Mouse (Mus musculus) midbrain, postnatal 0 days (tissue): ENCODE data around the gene Sult1b1. TPM values are rescaled to one million over a fixed set of nuclear protein-coding genes. Genes with fewer than 3 reads are reported as not detected.

Experiments
- ATAC-seq: fragments of 200-750 bp; cut with Nextera tagmentation; 2 replicates; pipeline ENCODE4 v1.8.0; 2017; ENCODE audit warnings: moderate number of reproducible peaks, mild to moderate bottlenecking, moderate TSS enrichment, moderate library complexity; ENCODE audit not compliant: low FRiP score
- DNase-seq: peaks from one replicate; pipeline ENCODE4 v3.0.0-alpha.2; 2015; ENCODE audit warnings: low spot score
- H3K27ac ChIP-seq: fragments of 300-500 bp; sonication (generic); 2 replicates; pipeline ENCODE4 v1.5.1; 2014; ENCODE audit warnings: low read depth, mild to moderate bottlenecking, low read length, mixed read lengths
- H3K27me3 ChIP-seq: fragments of 300-500 bp; sonication (generic); 2 replicates; pipeline ENCODE4 v1.6.1; 2014; ENCODE audit warnings: low read length, control low read depth, mixed read lengths; ENCODE audit not compliant: insufficient read depth
- H3K36me3 ChIP-seq: fragments of 300-500 bp; sonication (generic); 2 replicates; pipeline ENCODE4 v1.6.1; 2014; ENCODE audit warnings: low read length, control low read depth, mixed read lengths; ENCODE audit not compliant: insufficient read depth
- H3K4me1 ChIP-seq: fragments of 300-500 bp; sonication (generic); 2 replicates; pipeline ENCODE4 v1.6.1; 2014; ENCODE audit warnings: mild to moderate bottlenecking, control low read depth, antibody characterized with exemption, low read length, mixed read lengths; ENCODE audit not compliant: insufficient read depth
- H3K4me2 ChIP-seq: fragments of 300-500 bp; sonication (generic); 2 replicates; pipeline ENCODE4 v1.6.1; 2014; ENCODE audit warnings: low read depth, mild to moderate bottlenecking, low read length, mixed read lengths; ENCODE audit not compliant: poor library complexity, severe bottlenecking
- H3K4me3 ChIP-seq: fragments of 300-500 bp; sonication (generic); 2 replicates; pipeline ENCODE4 v1.5.1; 2014; ENCODE audit warnings: low read depth, mild to moderate bottlenecking, low read length, moderate library complexity
- H3K9ac ChIP-seq: fragments of 300-500 bp; sonication (generic); replicated peaks from 2 replicates; pipeline ENCODE4 v1.6.1; 2014; ENCODE audit warnings: mild to moderate bottlenecking, low read length, moderate library complexity, mixed read lengths; ENCODE audit not compliant: poor library complexity, severe bottlenecking
- H3K9me3 ChIP-seq: fragments of 300-500 bp; sonication (generic); 2 replicates; pipeline ENCODE4 v1.6.1; 2016; ENCODE audit warnings: low read length, control low read depth
- CTCF ChIP-seq: IDR thresholded peaks from 2 replicates; pipeline ENCODE4 v1.5.1; 2016; ENCODE audit warnings: antibody characterized with exemption, mild to moderate bottlenecking
- WGBS: fragments of 180-500 bp; shearing (Covaris S2); extraction: QIAGEN DNeasy Blood & Tissue Kit; methylation state at CpG from one replicate; pipeline ENCODE4 v1.1.7; 2014; 5-methylcytosine and 5-hydroxymethylcytosine counted together
- polyA plus RNA-seq: library from polyadenylated mRNA; unstranded; fragments of >200 nt; fragmentation: Nextera tagmentation; extraction: Ambion mirVana; gene quantifications from 2 replicates; pipeline ENCODE4 v1.2.1, GENCODE M21; 2015
- total RNA-seq: library from RNA; depleted of rRNA; stranded (reverse); fragments of >200 nt; gene quantifications from 2 replicates; pipeline ENCODE4 v1.2.3, GENCODE M21; 2014

Sult1b1 gene
- total and polyA plus RNA-seq, 2 experiments from 2014 or later, result not detected

DNA sequence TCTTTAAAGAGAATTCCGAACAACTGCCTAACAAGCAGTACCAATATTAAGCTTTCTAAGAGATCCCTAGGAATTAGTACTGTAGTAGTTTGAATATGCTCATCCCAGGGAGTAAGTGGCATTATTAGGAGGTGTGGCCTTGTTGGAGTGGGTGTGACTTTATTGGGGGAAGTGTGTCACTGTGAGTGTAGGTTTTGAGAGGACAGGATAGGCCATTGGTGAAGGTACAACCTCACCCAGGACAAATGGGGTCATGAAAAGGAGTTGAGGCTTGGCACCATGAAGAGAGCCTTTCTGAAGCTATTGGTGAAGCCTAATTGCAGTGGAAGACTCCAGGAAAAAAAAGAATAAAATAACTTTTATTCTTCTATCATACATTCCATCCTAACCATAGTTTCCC is 29.3 kb upstream of the Sult1b1 start:
- Histone ChIP-seq H3K9me3 (no peaks in the 10 kb centered on the region), H3K27ac (no peak overlapping the region), H3K4me1 (no peaks in the 10 kb centered on the region), H3K36me3 (no peaks in the 10 kb centered on the region), H3K27me3 (no peaks in the 10 kb centered on the region), H3K4me3 (no peak overlapping the region), H3K4me2 (no peak overlapping the region), H3K9ac (no peak overlapping the region)
- 91% methylated on average over 1 of the region's 1 CpGs for WGBS
- no peak for DNase-seq
- no peak for TF ChIP-seq CTCF
- no peak for ATAC-seq

GRCm38 (mm10) chr5:87562966-87563365 is 25.0 kb upstream of the Sult1b1 start:
- no peaks in the 10 kb centered on the region for H3K36me3 ChIP-seq
- H3K27me3 ChIP-seq, result no peaks in the 10 kb centered on the region
- H3K4me2 ChIP-seq, result no peak overlapping the region
- H3K4me1 ChIP-seq, result no peaks in the 10 kb centered on the region
- no peak overlapping the region for H3K27ac ChIP-seq
- no peak overlapping the region for H3K9ac ChIP-seq
- no peaks in the 10 kb centered on the region for H3K9me3 ChIP-seq
- no peak for ATAC-seq
- no peak for TF ChIP-seq CTCF
- DNase-seq, result no peak
- no peak overlapping the region for H3K4me3 ChIP-seq

DNA sequence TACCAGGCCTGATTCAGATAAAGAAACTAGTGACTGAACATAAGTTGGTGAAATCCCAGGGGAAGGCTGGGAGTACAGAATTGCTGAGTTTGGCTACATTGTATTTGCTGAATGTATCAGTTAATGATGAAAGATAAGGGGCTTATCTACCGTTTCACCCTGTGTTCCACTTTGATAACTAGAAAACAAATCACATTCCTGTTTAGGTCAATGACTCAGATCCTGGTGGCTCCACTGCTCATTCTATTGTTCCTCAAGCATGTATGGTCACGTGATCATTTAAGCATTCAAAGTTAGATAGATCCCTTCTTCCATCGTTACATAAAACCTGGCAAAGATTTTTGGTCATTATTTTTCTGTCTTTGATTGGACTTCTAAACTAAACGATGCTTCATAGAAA is 24.5 kb upstream of the Sult1b1 start:
- no peak overlapping the region for H3K9ac ChIP-seq
- no peak overlapping the region for H3K4me3 ChIP-seq
- DNase-seq (no peak), ATAC-seq (no peak)
- H3K27me3 ChIP-seq, result no peaks in the 10 kb centered on the region
- H3K27ac ChIP-seq, result no peak overlapping the region
- no peak overlapping the region for H3K4me2 ChIP-seq
- H3K9me3 ChIP-seq, result no peaks in the 10 kb centered on the region
- no peak for TF ChIP-seq CTCF
- no peaks in the 10 kb centered on the region for H3K36me3 ChIP-seq
- WGBS, result 73% methylated on average over 4 of the region's 4 CpGs
- H3K4me1 ChIP-seq, result no peaks in the 10 kb centered on the region

DNA sequence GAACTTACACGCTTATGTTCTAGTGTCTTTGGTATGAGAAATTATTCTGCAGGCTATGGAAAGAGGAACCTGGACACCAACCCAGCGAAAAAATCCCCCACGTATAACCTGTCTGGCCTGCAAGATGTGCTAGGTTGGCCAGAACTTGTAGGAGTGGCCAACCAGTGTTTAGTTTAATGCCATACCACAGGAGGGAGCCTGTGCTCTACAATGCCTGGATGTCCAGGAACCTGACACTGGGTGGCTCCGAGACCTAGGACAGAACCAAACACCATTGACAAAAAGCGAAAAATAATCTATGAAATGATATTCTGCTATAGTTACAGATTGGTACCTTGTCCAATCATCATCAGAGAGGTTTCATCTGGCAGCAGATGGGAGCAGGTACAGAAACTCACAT is 22.1 kb upstream of the Sult1b1 start:
- DNase-seq, result no peak
- WGBS, result 77% methylated on average over 5 of the region's 5 CpGs
- Histone ChIP-seq H3K27ac (no peak overlapping the region), H3K9me3 (no peaks in the 10 kb centered on the region), H3K4me3 (no peak overlapping the region), H3K4me1 (no peaks in the 10 kb centered on the region), H3K27me3 (no peaks in the 10 kb centered on the region), H3K4me2 (no peak overlapping the region), H3K9ac (no peak overlapping the region), H3K36me3 (no peaks in the 10 kb centered on the region)
- TF ChIP-seq CTCF, result no peak
- ATAC-seq, result no peak

DNA sequence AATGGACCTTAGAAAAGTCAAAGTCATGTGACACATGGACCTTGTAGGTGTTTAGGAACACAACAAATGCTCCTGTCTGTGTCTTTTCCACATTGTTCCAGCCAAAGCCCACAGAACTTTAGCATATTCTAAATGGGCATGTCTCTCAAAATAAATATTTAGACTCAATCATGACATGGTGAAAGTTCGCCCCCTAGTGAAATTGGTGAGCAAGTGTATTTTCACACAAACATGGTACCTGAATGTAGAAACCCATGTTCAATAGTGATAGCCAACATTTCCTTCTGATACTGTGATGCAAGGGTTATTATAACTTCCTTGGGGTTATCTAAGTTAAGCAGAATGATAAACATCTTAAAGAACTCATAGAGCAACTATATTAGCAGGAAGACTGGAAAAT is 12.9 kb upstream of the Sult1b1 start:
- no peak overlapping the region for H3K4me2 ChIP-seq
- no peak for ATAC-seq
- H3K9me3 ChIP-seq, result no peaks in the 10 kb centered on the region
- no peaks in the 10 kb centered on the region for H3K36me3 ChIP-seq
- H3K4me3 ChIP-seq, result no peak overlapping the region
- H3K27me3 ChIP-seq, result no peaks in the 10 kb centered on the region
- H3K9ac ChIP-seq, result no peak overlapping the region
- 38% methylated on average over 1 of the region's 1 CpGs for WGBS
- 0 out of 2 replicates have a peak, but pooled peaks have one; percentile 6 for TF ChIP-seq CTCF
- no peak overlapping the region for H3K27ac ChIP-seq
- DNase-seq, result no peak
- H3K4me1 ChIP-seq, result no peaks in the 10 kb centered on the region

- DNase-seq (no peak), ATAC-seq (no peak)
- 43% methylated on average over 4 of the region's 4 CpGs for WGBS
- Histone ChIP-seq H3K4me3 (no peak overlapping the region), H3K4me2 (no peak overlapping the region), H3K9ac (no peak overlapping the region), H3K27me3 (no peaks in the 10 kb centered on the region), H3K27ac (no peak overlapping the region), H3K9me3 (no peaks in the 10 kb centered on the region), H3K36me3 (no peaks in the 10 kb centered on the region), H3K4me1 (no peaks in the 10 kb centered on the region)
- TF ChIP-seq CTCF, result no peak
These were observed 1.9 kb downstream of the Sult1b1 start for GRCm38 (mm10) chr5:87535994-87536644.
